Mouse (Mus musculus): ENCODE measurements around the gene Aym1.

DNA sequence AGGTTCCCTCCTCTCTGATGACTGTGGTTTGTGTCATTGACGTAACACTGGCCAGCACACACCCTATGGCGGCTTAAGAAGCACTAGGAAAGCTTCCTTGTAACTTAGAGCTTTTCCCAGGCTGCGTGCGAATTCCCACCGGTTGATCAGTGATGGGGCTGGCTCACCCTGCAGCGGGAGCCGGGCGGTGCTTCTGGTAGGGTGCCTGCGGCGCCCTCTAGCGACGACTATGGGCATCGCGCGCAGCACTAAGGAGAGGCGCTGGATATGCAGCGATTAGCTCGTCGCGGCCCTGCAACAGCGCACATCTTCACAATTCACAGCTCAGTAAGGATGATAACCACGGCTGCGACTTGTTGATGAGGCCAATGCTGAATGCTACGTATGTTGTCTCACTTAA is 43.1 kb upstream of the Aym1 start:
- TF ChIP-seq CTCF (conservative IDR thresholded peaks at IDR 0.05; ENCODE audit: insufficient read depth, insufficient read length, low read depth, low read length) (peak; percentile 60; the same call in 1 of the 2 replicates), POLR2A (IDR thresholded peaks at IDR 0.05; ENCODE audit: low read depth, low read length) (no peak)
